Mouse (Mus musculus) brain, embryonic 14.5 days (tissue): Measurements from ENCODE around the gene Tmco3.

ENCODE experiments used
- CTCF ChIP-seq: fragments of 200-500 bp; IDR thresholded peaks from 2 replicates; pipeline ENCODE4 v1.5.1; 2012; ENCODE audit warnings: inconsistent platforms, mild to moderate bottlenecking, moderate library complexity, borderline replicate concordance; ENCODE audit not compliant: insufficient read depth, insufficient read length; ENCODE audit errors: extremely low read depth
- POLR2A ChIP-seq: fragments of 200-500 bp; IDR thresholded peaks from 2 replicates; pipeline ENCODE4 v1.6.1; 2012; ENCODE audit warnings: mild to moderate bottlenecking, inconsistent platforms, borderline replicate concordance; ENCODE audit not compliant: poor library complexity, insufficient read depth, insufficient read length, severe bottlenecking; ENCODE audit errors: extremely low read depth

DNA sequence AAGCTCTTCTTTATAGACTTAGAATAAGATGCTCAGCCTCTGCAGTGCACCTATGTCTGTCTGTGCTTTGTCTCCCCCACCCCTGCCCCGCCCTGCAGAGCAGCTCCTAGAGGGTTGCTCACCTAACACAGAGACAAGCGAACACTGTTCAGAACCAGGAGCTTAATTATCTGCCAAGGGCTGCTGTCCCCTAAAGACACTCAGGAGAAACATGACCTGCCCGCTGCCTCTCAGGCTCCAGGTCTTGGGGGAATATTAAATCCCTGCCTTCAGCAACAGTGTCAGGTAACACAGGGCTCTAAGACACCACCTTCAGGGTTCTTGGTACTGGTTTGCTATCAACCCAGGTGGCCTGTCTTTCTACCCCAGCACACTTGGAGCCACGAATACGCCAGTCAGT is 34.6 kb upstream of the Tmco3 start:
- TF ChIP-seq CTCF (no peak), POLR2A (no peak)
